Mouse (Mus musculus): ENCODE results near the gene Arl6ip5. TPM values are rescaled to one million over a fixed set of nuclear protein-coding genes. Genes with fewer than 3 reads are reported as not detected.

Arl6ip5 gene
- 206 TPM for polyA plus RNA-seq (2017; shearing (Covaris generic))

GRCm38 (mm10) chr6:97210191-97210961 lies at the start of gene Arl6ip5:
Gene Arl6ip5 (plus strand): TSS chr6:97210689.

DNA sequence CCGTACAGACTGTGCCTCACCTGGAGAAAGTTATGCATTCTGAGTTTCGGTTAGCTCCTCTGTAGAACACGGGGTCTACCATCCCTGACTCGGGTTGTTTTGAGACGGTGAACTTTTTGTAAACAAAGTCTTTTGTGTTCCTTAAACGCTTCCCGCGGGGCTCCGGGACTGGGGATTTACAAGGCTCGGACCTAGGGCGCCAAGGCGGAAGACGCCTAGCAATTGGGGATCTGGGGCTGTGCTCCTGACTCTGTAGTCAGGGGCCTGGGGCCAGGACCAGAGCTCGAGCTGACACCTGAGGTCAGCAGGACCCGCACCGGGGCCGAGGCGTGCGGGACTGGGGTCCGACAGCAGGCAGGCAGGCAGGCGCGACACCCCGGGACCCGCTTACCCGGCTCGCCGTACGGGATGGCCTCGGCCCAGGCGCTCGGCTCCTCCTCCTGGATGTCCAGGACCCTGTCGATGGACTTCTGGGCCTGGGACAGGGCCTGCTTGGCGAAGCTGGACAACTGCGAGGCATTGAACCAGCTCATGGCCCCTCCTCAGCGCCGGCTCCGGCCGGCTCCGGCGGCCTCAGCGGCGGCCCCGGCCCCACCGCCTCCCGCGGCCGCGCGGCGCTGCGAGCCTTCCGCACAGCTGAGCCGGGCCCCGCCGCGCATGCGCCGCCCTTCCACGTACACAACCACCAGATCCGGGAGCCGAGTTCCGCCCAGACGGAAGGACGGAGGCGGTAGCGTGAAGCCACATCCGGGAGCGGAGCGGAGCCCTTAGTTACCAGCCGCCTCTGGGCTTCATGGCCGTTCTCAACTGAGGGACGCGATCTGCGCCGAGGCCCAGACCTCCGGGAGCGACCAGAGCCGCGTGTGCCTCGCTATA lies 31.8 kb upstream of the Arl6ip5 start, which contains the start of gene Tmf1:
Tmf1 (minus strand) TSS at position 632 of the 876 bp plus-strand sequence.

GRCm38 (mm10) chr6:97205439-97205885 lies 5.0 kb upstream of the Arl6ip5 start, which contains the start of gene Uba3:
Gene Uba3 (minus strand): TSS chr6:97205647.

DNA sequence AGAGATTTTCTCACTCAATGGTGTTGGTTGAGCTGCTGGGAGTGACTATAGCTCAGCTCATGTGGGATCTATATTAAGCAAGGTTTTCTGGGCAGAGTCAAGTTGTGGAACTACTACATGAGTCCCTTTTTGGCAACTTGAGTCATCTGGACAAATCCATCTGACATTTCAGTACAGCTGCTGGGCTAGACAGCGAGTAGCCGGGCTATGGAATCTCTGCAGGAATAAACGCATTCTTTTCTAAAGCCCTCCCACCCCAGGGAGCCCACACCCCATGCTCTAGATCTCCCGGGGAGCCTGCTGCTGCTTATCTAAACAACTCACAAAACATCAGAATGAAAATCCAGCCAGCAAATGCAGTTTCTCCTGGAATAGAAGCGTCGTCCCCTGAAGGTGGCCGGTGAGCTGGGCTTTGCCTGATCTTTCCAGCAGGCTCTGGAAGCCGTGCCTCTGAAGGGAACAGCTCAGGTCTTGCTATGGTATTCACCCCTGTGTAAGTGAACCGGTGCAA lies 42.3 kb downstream of the Arl6ip5 start, which contains the start of gene Lmod3:
Lmod3 (minus strand) TSS at position 49 of the 511 bp plus-strand sequence.

Other genes starting within 250 kb of the Arl6ip5 start
- gene Fam19a4, start 150.3 kb upstream of the Arl6ip5 start, polyA plus RNA-seq (2017; shearing (Covaris generic)): not detected
- gene Eogt, start 61.5 kb upstream of the Arl6ip5 start, polyA plus RNA-seq (2017; shearing (Covaris generic)): 14.0 TPM
- gene Tmf1, start 31.6 kb upstream of the Arl6ip5 start, polyA plus RNA-seq (2017; shearing (Covaris generic)): 40.1 TPM
- gene Uba3, start 5.0 kb upstream of the Arl6ip5 start, polyA plus RNA-seq (2017; shearing (Covaris generic)): 26.9 TPM
- gene Lmod3, start 42.1 kb downstream of the Arl6ip5 start, polyA plus RNA-seq (2017; shearing (Covaris generic)): not detected

All from naive thymus-derived CD4-positive, alpha-beta T cell, adult 5 months (primary cell).